Mouse (Mus musculus): Measurements from ENCODE around the gene Tmem116. TPM values are rescaled to one million over a fixed set of nuclear protein-coding genes. Genes with fewer than 3 reads are reported as not detected.

The Tmem116 gene
- polyA plus RNA-seq, 1 experiment from 2014 or later: 6.8 TPM

GRCm38 (mm10) chr5:121547084-121547483, 95.4 kb downstream of the Tmem116 start:
- no peak overlapping the region for H3K4me2 ChIP-seq (replicated peaks; ENCODE audit: low read depth)
- 0 out of 2 replicates have a peak, but pooled peaks cover 6% of the 10 kb centered on the region for H3K4me1 ChIP-seq (replicated peaks; ENCODE audit: control insufficient read depth, insufficient read depth, low read length)
- no peak overlapping the region for H3K27ac ChIP-seq (ENCODE audit: low read depth, low read length)
- H3K9ac ChIP-seq (ENCODE audit: low read depth, low read length): no peak overlapping the region
- no peak for TF ChIP-seq CTCF (IDR thresholded peaks at IDR 0.05; ENCODE audit: low read depth)
- no peaks in the 10 kb centered on the region for H3K36me3 ChIP-seq (ENCODE audit: control insufficient read depth, insufficient read depth)
- H3K9me3 ChIP-seq (ENCODE audit: control insufficient read depth): no peaks in the 10 kb centered on the region
- no peak overlapping the region for H3K4me3 ChIP-seq (ENCODE audit: low read depth, low read length)
- no peak for ATAC-seq
- 92% methylated on average over 3 of the region's 3 CpGs for WGBS
- H3K27me3 ChIP-seq (replicated peaks; ENCODE audit: control insufficient read depth, insufficient read depth, low read length): no peaks in the 10 kb centered on the region

- H3K4me3 ChIP-seq (ENCODE audit: low read depth, low read length): no peak overlapping the region
- no peak overlapping the region for H3K4me2 ChIP-seq (replicated peaks; ENCODE audit: low read depth)
- H3K27ac ChIP-seq (ENCODE audit: low read depth, low read length): no peak overlapping the region
- no peak for TF ChIP-seq CTCF (IDR thresholded peaks at IDR 0.05; ENCODE audit: low read depth)
- 0 out of 2 replicates have a peak, but pooled peaks cover 4% of the 10 kb centered on the region for H3K4me1 ChIP-seq (replicated peaks; ENCODE audit: control insufficient read depth, insufficient read depth, low read length)
- H3K36me3 ChIP-seq (ENCODE audit: control insufficient read depth, insufficient read depth): no peaks in the 10 kb centered on the region
- H3K9ac ChIP-seq (ENCODE audit: low read depth, low read length): no peak overlapping the region
- no peak for ATAC-seq
- WGBS: 88% methylated on average over 7 of the region's 7 CpGs
- H3K27me3 ChIP-seq (replicated peaks; ENCODE audit: control insufficient read depth, insufficient read depth, low read length): no peaks in the 10 kb centered on the region
- H3K9me3 ChIP-seq (ENCODE audit: control insufficient read depth): no peaks in the 10 kb centered on the region
These were observed 97.5 kb downstream of the Tmem116 start for GRCm38 (mm10) chr5:121549196-121549595.

- no peak for TF ChIP-seq CTCF (IDR thresholded peaks at IDR 0.05; ENCODE audit: low read depth)
- no peak for ATAC-seq
- Histone ChIP-seq H3K9me3 (ENCODE audit: control insufficient read depth) (no peaks in the 10 kb centered on the region), H3K27me3 (replicated peaks; ENCODE audit: control insufficient read depth, insufficient read depth, low read length) (no peaks in the 10 kb centered on the region), H3K4me1 (replicated peaks; ENCODE audit: control insufficient read depth, insufficient read depth, low read length) (0 out of 2 replicates have a peak, but pooled peaks cover 4% of the 10 kb centered on the region), H3K4me2 (replicated peaks; ENCODE audit: low read depth) (no peak overlapping the region), H3K4me3 (ENCODE audit: low read depth, low read length) (no peak overlapping the region), H3K36me3 (ENCODE audit: control insufficient read depth, insufficient read depth) (no peaks in the 10 kb centered on the region), H3K9ac (ENCODE audit: low read depth, low read length) (no peak overlapping the region), H3K27ac (ENCODE audit: low read depth, low read length) (no peak overlapping the region)
- WGBS: 69% methylated on average over 3 of the region's 3 CpGs
These were observed 110.7 kb downstream of the Tmem116 start for GRCm38 (mm10) chr5:121562436-121562835.

- H3K27me3 ChIP-seq (replicated peaks; ENCODE audit: control insufficient read depth, insufficient read depth, low read length): no peaks in the 10 kb centered on the region
- TF ChIP-seq CTCF (IDR thresholded peaks at IDR 0.05; ENCODE audit: low read depth): peak; percentile 93
- H3K9ac ChIP-seq (ENCODE audit: low read depth, low read length): no peak overlapping the region
- H3K4me2 ChIP-seq (replicated peaks; ENCODE audit: low read depth): peak overlapping the region; percentile 37; the same call in 1 of the 2 replicates
- H3K4me3 ChIP-seq (ENCODE audit: low read depth, low read length): 0 out of 2 replicates have a peak overlapping the region, but pooled peaks have one; percentile 1
- no peak overlapping the region; the same call in 1 of the 2 replicates for H3K27ac ChIP-seq (ENCODE audit: low read depth, low read length)
- H3K4me1 ChIP-seq (replicated peaks; ENCODE audit: control insufficient read depth, insufficient read depth, low read length): 0 out of 2 replicates have a peak, but pooled peaks cover 4% of the 10 kb centered on the region
- WGBS: 10% methylated on average over 11 of the region's 11 CpGs
- no peaks in the 10 kb centered on the region for H3K9me3 ChIP-seq (ENCODE audit: control insufficient read depth)
- no peak for ATAC-seq
- H3K36me3 ChIP-seq (ENCODE audit: control insufficient read depth, insufficient read depth): peaks cover 6% of the 10 kb centered on the region; the same call in 1 of the 2 replicates
These were observed 112.8 kb downstream of the Tmem116 start for GRCm38 (mm10) chr5:121564468-121564895.

GRCm38 (mm10) chr5:121566035-121566681, 114.5 kb downstream of the Tmem116 start:
- WGBS: 47% methylated on average over 16 of the region's 16 CpGs
- no peak overlapping the region for H3K4me3 ChIP-seq (ENCODE audit: low read depth, low read length)
- H3K36me3 ChIP-seq (ENCODE audit: control insufficient read depth, insufficient read depth): peaks cover 17% of the 10 kb centered on the region
- ATAC-seq: peak; percentile 91
- no peaks in the 10 kb centered on the region for H3K27me3 ChIP-seq (replicated peaks; ENCODE audit: control insufficient read depth, insufficient read depth, low read length)
- no peak for TF ChIP-seq CTCF (IDR thresholded peaks at IDR 0.05; ENCODE audit: low read depth)
- H3K4me1 ChIP-seq (replicated peaks; ENCODE audit: control insufficient read depth, insufficient read depth, low read length): 0 out of 2 replicates have a peak, but pooled peaks cover 4% of the 10 kb centered on the region
- H3K4me2 ChIP-seq (replicated peaks; ENCODE audit: low read depth): no peak overlapping the region
- no peaks in the 10 kb centered on the region for H3K9me3 ChIP-seq (ENCODE audit: control insufficient read depth)
- H3K9ac ChIP-seq (ENCODE audit: low read depth, low read length): no peak overlapping the region
- H3K27ac ChIP-seq (ENCODE audit: low read depth, low read length): peak overlapping the region; percentile 69

- Histone ChIP-seq H3K9ac (ENCODE audit: low read depth, low read length) (no peak overlapping the region), H3K27ac (ENCODE audit: low read depth, low read length) (no peak overlapping the region), H3K4me1 (replicated peaks; ENCODE audit: control insufficient read depth, insufficient read depth, low read length) (0 out of 2 replicates have a peak, but pooled peaks cover 4% of the 10 kb centered on the region), H3K4me3 (ENCODE audit: low read depth, low read length) (no peak overlapping the region), H3K4me2 (replicated peaks; ENCODE audit: low read depth) (no peak overlapping the region), H3K27me3 (replicated peaks; ENCODE audit: control insufficient read depth, insufficient read depth, low read length) (no peaks in the 10 kb centered on the region), H3K36me3 (ENCODE audit: control insufficient read depth, insufficient read depth) (peaks cover 52% of the 10 kb centered on the region), H3K9me3 (ENCODE audit: control insufficient read depth) (no peaks in the 10 kb centered on the region)
- WGBS: 73% methylated on average over 9 of the region's 9 CpGs
- no peak for ATAC-seq
- TF ChIP-seq CTCF (IDR thresholded peaks at IDR 0.05; ENCODE audit: low read depth): no peak
These were observed 118.3 kb downstream of the Tmem116 start for GRCm38 (mm10) chr5:121569881-121570420.
